Mouse (Mus musculus): ENCODE measurements at regions not wholly inside any gene's neighbourhood (a gene's known extent, or its start where the extent isn't known, plus 50 kb on each side); places are given as distances from the start of the nearest gene placed in this dataset.
"Not testable (repeated sequence)": the region's sequence is repeated elsewhere in the genome, so short reads cannot be mapped to it uniquely, and the experiment has no call there.

- Histone ChIP-seq H3K9me3 (replicated peaks) (no peaks in the 10 kb centered on the region), H3K4me1 (ENCODE audit: insufficient read depth, low read depth, low read length) (no peaks in the 10 kb centered on the region), H3K27me3 (ENCODE audit: insufficient read depth, low read length) (no peaks in the 10 kb centered on the region), H3K36me3 (replicated peaks) (no peaks in the 10 kb centered on the region), H3K4me3 (ENCODE audit: low read depth, low read length) (no peak overlapping the region)
- TF ChIP-seq GATA2 (IDR thresholded peaks at IDR 0.05; ENCODE audit: borderline replicate concordance, low read depth, low read length) (no peak), TAL1 (conservative IDR thresholded peaks at IDR 0.05; ENCODE audit: low read depth, low read length) (no peak), CTCF (IDR thresholded peaks at IDR 0.05; ENCODE audit: low read depth, low read length) (no peak), POLR2AphosphoS5 (IDR thresholded peaks at IDR 0.05; ENCODE audit: insufficient replicate concordance, low read depth, low read length) (no peak), GATA1 (IDR thresholded peaks at IDR 0.05; ENCODE audit: borderline replicate concordance, low read length) (no peak)
- no peak for ATAC-seq (ENCODE audit: extremely low read depth, insufficient number of reproducible peaks, low FRiP score, poor library complexity, severe bottlenecking)
- DNase-seq (ENCODE audit: low spot score), result no peak
Measured at GRCm38 (mm10) chr10:7325074-7325473, 113.0 kb upstream of the Cnksr3 start.

GRCm38 (mm10) chr10:7323258-7323657 is 111.2 kb upstream of the Cnksr3 start:
- ATAC-seq (ENCODE audit: extremely low read depth, insufficient number of reproducible peaks, low FRiP score, poor library complexity, severe bottlenecking) (no peak), DNase-seq (ENCODE audit: low spot score) (no peak)
- no peaks in the 10 kb centered on the region for H3K9me3 ChIP-seq (replicated peaks)
- no peaks in the 10 kb centered on the region for H3K36me3 ChIP-seq (replicated peaks)
- H3K27me3 ChIP-seq (ENCODE audit: insufficient read depth, low read length), result no peaks in the 10 kb centered on the region
- no peaks in the 10 kb centered on the region for H3K4me1 ChIP-seq (ENCODE audit: insufficient read depth, low read depth, low read length)
- H3K4me3 ChIP-seq (ENCODE audit: low read depth, low read length), result no peak overlapping the region
- TF ChIP-seq GATA1 (IDR thresholded peaks at IDR 0.05; ENCODE audit: borderline replicate concordance, low read length) (no peak), POLR2AphosphoS5 (IDR thresholded peaks at IDR 0.05; ENCODE audit: insufficient replicate concordance, low read depth, low read length) (no peak), TAL1 (conservative IDR thresholded peaks at IDR 0.05; ENCODE audit: low read depth, low read length) (no peak), CTCF (IDR thresholded peaks at IDR 0.05; ENCODE audit: low read depth, low read length) (no peak)

GRCm38 (mm10) chr10:7309927-7310326 is 97.9 kb upstream of the Cnksr3 start:
- Histone ChIP-seq H3K4me1 (ENCODE audit: insufficient read depth, low read depth, low read length) (no peaks in the 10 kb centered on the region), H3K36me3 (replicated peaks) (no peaks in the 10 kb centered on the region), H3K4me3 (ENCODE audit: low read depth, low read length) (no peak overlapping the region), H3K9me3 (replicated peaks) (no peaks in the 10 kb centered on the region), H3K27me3 (ENCODE audit: insufficient read depth, low read length) (no peaks in the 10 kb centered on the region)
- DNase-seq (ENCODE audit: low spot score) (no peak), ATAC-seq (ENCODE audit: extremely low read depth, insufficient number of reproducible peaks, low FRiP score, poor library complexity, severe bottlenecking) (no peak)
- TF ChIP-seq TAL1 (conservative IDR thresholded peaks at IDR 0.05; ENCODE audit: low read depth, low read length) (no peak), POLR2AphosphoS5 (IDR thresholded peaks at IDR 0.05; ENCODE audit: insufficient replicate concordance, low read depth, low read length) (no peak), GATA2 (IDR thresholded peaks at IDR 0.05; ENCODE audit: borderline replicate concordance, low read depth, low read length) (no peak), GATA1 (IDR thresholded peaks at IDR 0.05; ENCODE audit: borderline replicate concordance, low read length) (no peak), CTCF (IDR thresholded peaks at IDR 0.05; ENCODE audit: low read depth, low read length) (no peak)

GRCm38 (mm10) chr10:7305881-7306280 is 93.8 kb upstream of the Cnksr3 start:
- not testable (repeated sequence) for ATAC-seq (ENCODE audit: extremely low read depth, insufficient number of reproducible peaks, low FRiP score, poor library complexity, severe bottlenecking); H3K36me3 ChIP-seq (replicated peaks); H3K27me3 ChIP-seq (ENCODE audit: insufficient read depth, low read length); H3K4me1 ChIP-seq (ENCODE audit: insufficient read depth, low read depth, low read length); H3K4me3 ChIP-seq (ENCODE audit: low read depth, low read length); DNase-seq (ENCODE audit: low spot score); H3K9me3 ChIP-seq (replicated peaks)

- H3K4me3 ChIP-seq (ENCODE audit: low read depth, low read length), result no peak overlapping the region
- H3K4me1 ChIP-seq (ENCODE audit: insufficient read depth, low read depth, low read length), result no peaks in the 10 kb centered on the region
- H3K9me3 ChIP-seq (replicated peaks), result no peaks in the 10 kb centered on the region
- no peak for ATAC-seq (ENCODE audit: extremely low read depth, insufficient number of reproducible peaks, low FRiP score, poor library complexity, severe bottlenecking)
- no peak for DNase-seq (ENCODE audit: low spot score)
- H3K27me3 ChIP-seq (ENCODE audit: insufficient read depth, low read length), result no peaks in the 10 kb centered on the region
- H3K36me3 ChIP-seq (replicated peaks), result no peaks in the 10 kb centered on the region
- TF ChIP-seq GATA1 (IDR thresholded peaks at IDR 0.05; ENCODE audit: borderline replicate concordance, low read length) (no peak), CTCF (IDR thresholded peaks at IDR 0.05; ENCODE audit: low read depth, low read length) (no peak), POLR2AphosphoS5 (IDR thresholded peaks at IDR 0.05; ENCODE audit: insufficient replicate concordance, low read depth, low read length) (no peak), TAL1 (conservative IDR thresholded peaks at IDR 0.05; ENCODE audit: low read depth, low read length) (no peak), GATA2 (IDR thresholded peaks at IDR 0.05; ENCODE audit: borderline replicate concordance, low read depth, low read length) (no peak)
Measured at GRCm38 (mm10) chr10:7298377-7298776, 86.3 kb upstream of the Cnksr3 start.

GRCm38 (mm10) chr10:7295921-7296320 is 83.9 kb upstream of the Cnksr3 start:
- Histone ChIP-seq H3K36me3 (replicated peaks) (no peaks in the 10 kb centered on the region), H3K4me3 (ENCODE audit: low read depth, low read length) (no peak overlapping the region), H3K27me3 (ENCODE audit: insufficient read depth, low read length) (no peaks in the 10 kb centered on the region), H3K4me1 (ENCODE audit: insufficient read depth, low read depth, low read length) (no peaks in the 10 kb centered on the region), H3K9me3 (replicated peaks) (no peaks in the 10 kb centered on the region)
- DNase-seq (ENCODE audit: low spot score), result no peak
- no peak for ATAC-seq (ENCODE audit: extremely low read depth, insufficient number of reproducible peaks, low FRiP score, poor library complexity, severe bottlenecking)
- TF ChIP-seq CTCF (IDR thresholded peaks at IDR 0.05; ENCODE audit: low read depth, low read length), result no peak

DNA sequence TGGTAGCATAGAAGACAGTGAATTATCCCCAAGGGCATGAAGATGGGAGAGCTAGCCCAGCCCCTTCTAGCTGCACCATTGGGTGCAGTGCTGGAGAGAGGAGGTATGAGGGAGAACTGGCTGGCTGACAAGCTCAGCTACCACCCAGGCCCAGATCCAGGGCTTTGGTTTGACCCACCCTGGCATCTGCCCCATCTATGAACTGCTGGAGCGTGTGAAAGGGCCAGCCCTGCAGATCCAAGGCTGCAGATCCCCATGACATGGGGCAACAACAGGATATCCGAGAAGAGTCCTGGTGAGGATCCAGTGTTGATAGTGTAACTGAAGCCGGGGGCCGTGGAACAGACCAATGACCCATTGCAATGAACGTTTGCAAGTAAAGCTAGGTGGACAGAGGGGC is 81.2 kb upstream of the Cnksr3 start:
- Histone ChIP-seq H3K4me3 (ENCODE audit: low read depth, low read length) (no peak overlapping the region), H3K4me1 (ENCODE audit: insufficient read depth, low read depth, low read length) (no peaks in the 10 kb centered on the region), H3K9me3 (replicated peaks) (no peaks in the 10 kb centered on the region), H3K36me3 (replicated peaks) (no peaks in the 10 kb centered on the region), H3K27me3 (ENCODE audit: insufficient read depth, low read length) (no peaks in the 10 kb centered on the region)
- DNase-seq (ENCODE audit: low spot score), result no peak
- no peak for ATAC-seq (ENCODE audit: extremely low read depth, insufficient number of reproducible peaks, low FRiP score, poor library complexity, severe bottlenecking)
- no peak for TF ChIP-seq GATA2 (IDR thresholded peaks at IDR 0.05; ENCODE audit: borderline replicate concordance, low read depth, low read length)
- no peak for TF ChIP-seq POLR2AphosphoS5 (IDR thresholded peaks at IDR 0.05; ENCODE audit: insufficient replicate concordance, low read depth, low read length)
- no peak for TF ChIP-seq CTCF (IDR thresholded peaks at IDR 0.05; ENCODE audit: low read depth, low read length)
- TF ChIP-seq TAL1 (conservative IDR thresholded peaks at IDR 0.05; ENCODE audit: low read depth, low read length), result no peak
- no peak for TF ChIP-seq GATA1 (IDR thresholded peaks at IDR 0.05; ENCODE audit: borderline replicate concordance, low read length)
